Mouse (Mus musculus): ENCODE results near the gene Slc16a11. TPM values are rescaled to one million over a fixed set of nuclear protein-coding genes. Genes with fewer than 3 reads are reported as not detected.

Gene Slc16a11
- total RNA-seq, 2 experiments from 2014 or later, result 0.71 to 2.9 TPM

DNA sequence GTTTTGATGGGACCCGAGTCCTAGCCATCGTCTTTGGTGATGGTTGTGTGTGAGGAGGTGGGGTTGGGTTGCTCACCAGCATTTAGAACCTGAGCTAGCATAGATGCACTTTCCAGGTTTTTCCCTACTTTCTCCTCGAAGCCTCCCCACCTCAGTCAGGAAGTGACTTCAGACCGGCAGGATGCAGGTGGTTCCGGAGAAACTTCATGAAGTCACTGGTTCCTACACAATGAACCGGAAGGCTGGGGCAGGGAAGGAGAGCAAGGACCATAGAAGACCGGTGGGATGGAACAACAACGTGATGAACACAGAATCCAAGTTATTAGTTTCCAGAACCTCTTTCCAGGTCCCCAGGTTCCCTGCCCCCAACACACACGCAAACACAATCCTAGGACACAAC is 11.2 kb downstream of the Slc16a11 start:
- no peak for DNase-seq (ENCODE audit: low spot score in 2 of 2)

DNA sequence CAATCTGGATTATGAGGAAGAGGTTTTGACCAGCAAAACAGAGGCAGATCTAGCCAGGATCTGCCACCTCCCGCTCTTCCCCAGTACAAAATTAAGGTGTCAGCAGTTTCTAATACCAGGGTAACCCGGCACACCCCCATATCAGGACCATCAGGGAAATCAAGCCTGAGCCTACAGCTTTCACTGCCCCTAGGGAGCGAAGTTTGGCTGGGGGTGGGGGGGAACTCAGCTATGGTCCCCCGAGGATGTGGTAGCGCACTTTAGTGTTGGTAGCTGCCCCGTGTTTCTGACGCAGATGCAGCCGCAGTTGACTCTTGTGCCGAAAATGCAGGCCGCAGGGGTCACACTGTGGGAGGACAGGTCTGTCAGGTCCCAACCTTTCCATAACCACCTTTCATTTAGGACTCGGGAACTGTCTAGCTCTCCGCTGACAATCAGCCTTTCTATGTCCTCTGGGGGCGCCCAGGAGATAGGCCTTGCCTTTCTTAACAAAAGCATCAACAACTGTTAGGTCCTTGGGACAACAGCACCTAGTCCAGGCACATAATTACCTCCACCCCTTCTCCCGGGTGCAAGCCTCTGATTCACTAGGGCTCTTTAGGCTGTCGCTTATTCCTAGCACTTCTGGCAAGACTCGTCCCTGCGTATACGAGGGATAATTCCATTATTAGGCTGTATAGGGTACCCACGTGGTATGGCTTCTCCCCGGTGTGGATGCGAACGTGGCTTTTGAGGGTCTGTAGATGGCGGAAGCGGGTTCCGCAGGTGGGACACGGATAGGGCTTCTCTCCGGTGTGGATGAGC is 13.4 kb downstream of the Slc16a11 start:
- no peak for DNase-seq (ENCODE audit: low spot score in 2 of 2)

DNA sequence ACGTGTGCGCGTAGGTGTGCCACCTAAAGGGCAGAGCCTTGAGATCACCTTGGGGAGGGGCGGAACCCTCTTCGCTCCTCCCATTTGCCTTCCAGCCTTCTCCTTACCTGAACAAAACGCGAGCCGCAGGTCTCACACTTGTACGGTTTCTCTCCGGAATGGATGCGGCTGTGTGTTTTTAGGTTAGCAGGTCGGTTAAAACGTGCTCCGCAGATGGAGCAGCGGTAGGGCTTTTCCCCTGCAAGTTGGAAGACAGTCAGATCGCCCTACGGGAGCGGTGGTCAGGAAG is 14.0 kb downstream of the Slc16a11 start:
- DNase-seq (ENCODE audit: low spot score in 2 of 2), result no peak

DNA sequence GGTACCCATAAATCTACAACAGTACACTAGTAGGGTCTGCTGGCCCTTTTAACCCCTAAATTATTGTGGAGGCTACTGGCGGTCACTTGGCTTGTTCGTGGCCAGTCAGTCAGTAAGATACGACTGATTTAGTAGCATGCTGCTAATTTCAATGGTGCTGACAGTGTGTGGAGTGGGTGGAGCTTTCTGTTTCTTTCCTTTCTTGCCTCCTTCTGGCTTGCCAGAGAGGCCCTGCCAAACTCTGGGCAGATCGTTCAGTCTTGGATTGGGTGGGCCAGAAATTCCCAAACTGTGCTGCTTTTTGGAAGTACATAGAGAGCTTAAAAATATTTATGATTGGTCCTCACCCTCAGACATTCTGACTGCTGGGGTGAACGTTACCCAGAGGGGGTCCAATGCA is 14.6 kb downstream of the Slc16a11 start:
- DNase-seq (ENCODE audit: low spot score in 2 of 2), result no peak

DNA sequence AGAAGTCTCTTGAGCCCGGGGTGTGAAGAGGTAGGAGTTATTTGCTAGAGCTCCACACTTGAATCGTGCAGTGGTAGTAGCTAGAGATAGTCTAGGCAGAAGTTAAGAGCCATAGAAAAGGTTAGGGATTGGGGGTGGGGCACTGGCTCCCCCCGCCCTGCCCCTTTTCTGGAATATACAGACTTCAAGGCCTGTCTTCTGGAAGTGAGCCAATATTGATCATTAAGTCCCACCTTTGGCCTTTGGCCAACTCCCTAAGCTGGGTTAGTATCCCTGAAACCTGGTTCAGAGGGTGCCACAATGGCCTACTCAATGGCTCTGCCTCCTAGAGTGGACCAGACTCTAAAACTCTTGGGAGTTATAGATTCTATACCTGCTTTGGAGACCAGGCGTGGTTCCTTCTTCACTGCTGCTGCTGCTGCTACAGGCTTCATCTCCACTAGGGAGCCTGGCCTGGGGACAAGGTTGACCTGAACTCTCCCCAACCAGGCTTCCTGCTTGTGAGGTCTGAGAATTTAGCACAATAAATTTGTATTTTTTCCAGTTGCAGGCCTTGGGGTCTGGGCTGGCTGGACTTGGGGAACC is 15.2 kb downstream of the Slc16a11 start:
- no peak for DNase-seq (ENCODE audit: low spot score in 2 of 2)

DNA sequence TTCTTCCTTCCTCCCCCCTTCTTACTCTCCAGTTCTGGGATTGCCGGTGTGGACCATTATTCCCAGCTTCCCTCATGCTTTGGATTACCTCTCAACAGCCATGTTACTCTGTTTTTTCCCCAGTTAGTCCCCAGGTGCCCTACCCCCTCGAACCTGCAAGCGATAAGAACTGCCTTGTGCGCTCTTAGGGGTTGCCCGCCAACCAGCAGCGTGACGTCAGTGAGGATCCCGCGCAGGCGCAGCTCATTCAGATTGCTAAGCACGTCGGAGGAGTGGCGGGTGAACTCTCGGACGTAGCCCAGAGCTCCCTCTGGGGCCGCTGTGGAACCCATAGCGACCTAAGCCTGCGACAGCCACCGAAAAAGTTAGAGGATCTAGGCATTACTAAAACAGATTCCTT is 16.3 kb downstream of the Slc16a11 start:
- peak; percentile 55 to 59 for DNase-seq (ENCODE audit: low spot score in 2 of 2)

DNA sequence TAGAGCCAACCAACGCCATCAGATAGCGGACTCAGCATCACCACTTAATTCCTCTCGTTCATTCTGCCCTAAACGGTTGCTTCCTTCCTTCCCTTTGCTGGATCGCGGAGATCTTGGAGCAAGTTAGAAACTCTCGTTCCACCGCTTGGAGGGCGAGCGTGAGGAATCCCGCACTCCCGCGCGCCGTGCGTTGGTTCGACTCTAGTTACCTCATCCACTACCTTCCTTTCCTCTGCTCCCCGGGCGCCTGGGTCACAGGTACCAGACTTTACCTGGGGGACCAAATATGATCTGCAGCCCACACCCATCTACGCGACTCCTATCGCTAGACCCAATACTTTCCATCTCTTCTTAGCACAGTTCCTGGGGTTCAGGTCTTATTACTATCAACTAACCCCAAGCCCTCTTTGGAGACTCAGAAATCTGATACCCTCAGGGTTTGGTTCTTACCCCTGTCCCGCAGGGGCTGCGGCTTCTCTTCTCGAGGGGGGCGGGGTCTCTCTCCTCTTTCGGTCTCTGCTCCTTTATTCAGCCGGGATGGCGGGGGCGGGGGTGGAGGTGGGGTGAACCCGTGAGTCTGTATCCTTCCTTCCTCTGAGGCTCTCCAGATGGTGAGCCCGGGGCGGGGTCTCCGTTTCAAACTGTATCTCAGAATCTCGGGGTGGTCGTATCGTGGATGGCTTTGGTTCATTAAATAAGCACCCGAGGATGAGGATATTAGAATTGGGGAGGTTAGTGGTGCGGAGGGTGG is 16.9 kb downstream of the Slc16a11 start, which contains the start of gene Bcl6b:
Bcl6b (minus strand) TSS at position 539 of the 751 bp plus-strand sequence.
- no peak for DNase-seq (ENCODE audit: low spot score in 2 of 2)

DNA sequence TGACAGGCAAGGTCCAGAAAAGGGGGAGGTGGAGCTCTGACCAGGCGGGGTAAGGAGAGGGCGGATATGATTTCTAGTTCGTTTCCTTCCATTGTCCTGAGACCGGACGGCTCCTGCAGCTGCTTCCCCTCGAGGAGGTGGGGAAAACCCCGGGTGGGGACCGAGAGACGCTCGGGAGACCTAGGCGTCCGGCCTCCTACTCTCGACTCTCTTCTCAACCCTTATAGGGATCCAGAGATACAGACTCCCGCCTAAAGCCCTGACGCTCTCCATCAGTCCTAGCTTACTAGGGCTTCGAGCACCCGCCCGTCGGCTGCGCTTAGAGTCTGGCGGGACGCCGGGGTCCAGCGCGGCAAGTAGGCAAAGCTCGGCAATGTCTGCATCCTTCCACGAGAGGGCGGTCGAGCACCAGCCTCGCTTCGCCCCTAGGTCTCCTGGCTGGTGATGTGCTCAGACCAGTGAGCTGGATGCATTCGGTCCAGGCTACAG is 17.7 kb downstream of the Slc16a11 start:
- peak; percentile 64 for DNase-seq (ENCODE audit: low spot score in 2 of 2)

DNA sequence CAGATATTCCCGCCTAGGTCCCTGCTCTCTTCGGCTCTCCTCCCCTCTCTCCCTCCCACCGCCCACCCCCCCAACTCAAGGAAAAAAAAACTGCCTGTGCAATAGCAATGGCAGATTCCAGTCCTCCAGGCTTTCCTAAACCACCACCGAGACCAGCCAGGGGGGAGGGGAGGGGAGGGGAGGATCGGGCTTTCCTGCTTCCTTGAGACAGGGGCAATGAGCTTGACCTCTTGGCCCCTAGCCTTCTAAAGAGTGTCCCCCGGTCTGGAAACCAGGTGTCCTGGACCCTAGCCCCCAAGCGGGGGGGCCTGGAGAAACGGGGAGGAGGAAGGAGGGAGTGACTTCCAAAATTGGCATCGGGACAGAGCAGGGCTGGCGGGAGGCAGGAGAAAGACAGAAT is 20.0 kb downstream of the Slc16a11 start:
- DNase-seq (ENCODE audit: low spot score in 2 of 2), result peak in 1 of 2 experiments; percentile 50

DNA sequence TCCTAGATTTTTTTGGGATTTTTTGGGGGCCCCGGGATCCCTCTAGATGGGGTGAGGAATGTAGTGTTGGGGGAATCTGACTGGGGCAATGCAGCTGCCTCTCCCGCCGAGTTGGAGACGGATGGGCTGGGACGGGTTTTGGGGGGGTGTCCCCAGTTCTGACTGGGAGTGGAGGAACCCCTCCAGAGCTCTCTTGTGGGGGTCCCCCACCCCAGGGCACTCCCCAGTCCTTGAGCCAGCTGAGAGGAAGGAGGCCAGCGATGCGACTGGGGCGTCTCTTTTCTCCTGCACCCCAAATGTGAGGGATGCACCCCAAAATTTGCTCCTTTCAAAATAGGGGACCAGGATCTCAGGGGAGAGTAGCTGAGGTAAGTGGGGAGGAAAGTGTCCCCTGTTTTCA is 20.5 kb downstream of the Slc16a11 start:
- DNase-seq (ENCODE audit: low spot score in 2 of 2), result no peak

DNA sequence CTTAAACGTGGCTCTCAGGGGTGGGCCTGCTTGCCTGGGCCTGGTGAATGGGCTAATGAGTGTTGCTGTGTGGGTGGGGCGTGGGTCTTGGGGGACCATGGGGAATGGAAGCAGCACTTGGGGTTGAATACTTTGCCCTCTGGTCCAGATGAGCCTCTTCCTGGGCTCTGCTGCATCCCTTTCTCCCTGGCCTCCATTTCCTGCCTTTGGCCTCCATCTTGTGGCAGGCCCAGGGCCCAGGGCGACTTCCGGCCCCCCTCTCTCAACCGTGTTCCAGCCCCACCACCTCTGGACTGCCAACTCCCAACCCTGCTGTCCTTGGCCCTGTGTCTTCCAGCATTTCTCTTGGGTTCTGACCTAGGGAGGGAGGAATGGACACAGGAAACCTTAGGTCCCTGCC is 21.5 kb downstream of the Slc16a11 start:
- no peak for DNase-seq (ENCODE audit: low spot score in 2 of 2)

DNA sequence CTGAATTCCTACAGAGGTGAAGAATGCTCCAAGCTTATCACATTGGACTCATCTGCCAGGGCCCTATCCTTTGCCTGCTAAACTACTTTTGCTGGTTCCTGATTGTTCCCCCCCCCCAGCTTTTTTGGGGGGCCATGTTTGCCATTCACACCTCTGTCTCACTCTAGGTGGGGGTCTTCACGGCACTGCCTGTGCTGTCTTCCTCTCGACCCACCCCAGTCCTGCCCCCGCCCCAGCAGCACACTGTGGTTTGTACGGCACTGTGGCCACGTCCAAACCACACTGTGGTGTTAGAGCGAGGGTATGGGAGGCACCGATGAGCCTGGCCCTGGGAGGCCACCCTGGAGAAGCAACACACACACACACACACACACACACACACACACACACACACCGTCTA is 21.9 kb downstream of the Slc16a11 start:
- DNase-seq (ENCODE audit: low spot score in 2 of 2), result no peak

DNA sequence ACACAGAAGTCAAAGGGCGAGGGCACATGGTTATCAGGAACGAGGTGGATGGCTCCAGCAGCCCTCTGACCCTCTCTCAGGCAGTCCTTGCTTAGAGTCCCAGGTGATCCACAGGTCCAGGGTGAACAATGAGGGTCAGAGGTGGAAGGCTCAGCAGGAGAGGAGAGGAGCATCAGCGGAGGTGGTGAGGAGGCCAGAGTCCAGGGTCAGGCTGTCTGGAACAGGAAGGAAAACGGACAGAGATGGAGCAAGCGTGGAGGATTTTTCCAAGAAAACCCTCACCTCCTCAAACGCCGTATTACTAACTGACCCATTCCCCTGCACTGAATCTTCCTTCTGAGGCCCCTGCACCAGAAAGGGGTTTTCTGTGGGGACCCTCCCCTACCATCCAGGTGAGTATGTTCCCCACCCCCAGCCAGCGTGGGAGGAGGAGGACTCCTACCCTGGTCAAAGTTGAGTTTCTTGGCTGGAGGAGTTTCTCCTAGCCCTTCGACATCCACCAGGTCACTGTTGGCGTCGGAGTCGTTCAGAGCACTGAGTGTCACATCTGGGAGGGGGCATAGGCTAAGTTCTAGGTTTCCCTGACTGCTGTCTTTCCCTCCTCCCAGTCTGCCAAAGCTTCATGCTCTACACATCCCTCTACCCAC is 22.8 kb downstream of the Slc16a11 start:
- no peak for DNase-seq (ENCODE audit: low spot score in 2 of 2)

DNA sequence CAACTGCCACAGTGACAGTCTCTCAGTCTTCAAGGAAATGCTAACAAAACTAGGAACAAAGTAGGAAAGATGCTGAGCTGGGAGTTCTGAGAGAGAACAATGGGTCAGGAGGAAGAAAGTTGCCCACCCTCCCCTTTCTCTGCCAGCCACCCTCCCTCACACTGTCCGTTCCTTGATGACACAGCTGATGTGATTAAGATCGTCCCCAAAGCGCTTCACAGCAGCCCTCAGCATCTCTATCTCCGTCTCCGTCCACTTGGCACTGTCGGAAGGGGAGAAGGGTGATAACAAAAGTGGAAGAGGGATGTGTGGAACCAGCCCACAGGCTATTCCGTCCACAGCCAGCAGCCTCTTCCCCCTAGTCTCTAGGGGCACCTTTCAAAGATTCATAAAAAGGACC is 24.2 kb downstream of the Slc16a11 start:
- DNase-seq (ENCODE audit: low spot score in 2 of 2), result no peak

DNA sequence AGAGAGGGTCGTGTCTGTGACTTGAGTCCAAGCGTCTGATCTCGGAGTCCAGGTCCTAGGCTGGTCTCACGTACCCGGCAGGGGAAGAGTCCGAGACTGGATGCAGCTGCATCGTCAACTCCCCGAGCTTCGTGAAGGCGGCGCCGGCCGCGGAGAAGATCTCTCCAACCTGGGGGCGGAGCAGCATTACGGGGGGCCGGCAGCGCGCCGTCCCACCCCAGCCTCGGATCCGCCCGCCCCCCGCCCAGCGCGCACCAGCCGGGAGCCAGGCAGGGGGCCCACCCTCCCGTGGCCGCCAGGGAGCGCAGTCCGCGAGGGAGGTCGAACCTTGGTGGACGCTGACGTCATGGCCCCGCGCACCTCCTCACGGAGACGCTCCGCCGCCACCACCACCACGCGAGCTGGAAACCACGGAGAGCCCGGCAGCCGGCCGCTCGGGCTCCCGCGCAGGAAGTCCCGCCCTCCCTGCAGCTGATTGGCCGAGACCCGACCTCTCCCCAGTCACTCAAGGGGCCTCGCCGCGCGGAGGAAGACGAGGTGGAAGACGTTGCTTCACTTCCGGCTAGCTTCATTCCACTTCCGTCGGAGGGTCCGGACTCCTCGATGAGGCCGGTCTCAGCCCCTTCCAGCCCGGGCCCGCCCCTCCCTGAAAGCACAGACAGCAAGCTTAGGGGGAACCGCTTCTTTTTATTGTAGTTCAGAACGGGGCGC is 25.1 kb downstream of the Slc16a11 start, which contains the start of gene 0610010K14Rik:
0610010K14Rik (minus strand) TSS at position 458 of the 711 bp plus-strand sequence.
- DNase-seq (ENCODE audit: low spot score in 2 of 2), result peak; percentile 95 to 96

DNA sequence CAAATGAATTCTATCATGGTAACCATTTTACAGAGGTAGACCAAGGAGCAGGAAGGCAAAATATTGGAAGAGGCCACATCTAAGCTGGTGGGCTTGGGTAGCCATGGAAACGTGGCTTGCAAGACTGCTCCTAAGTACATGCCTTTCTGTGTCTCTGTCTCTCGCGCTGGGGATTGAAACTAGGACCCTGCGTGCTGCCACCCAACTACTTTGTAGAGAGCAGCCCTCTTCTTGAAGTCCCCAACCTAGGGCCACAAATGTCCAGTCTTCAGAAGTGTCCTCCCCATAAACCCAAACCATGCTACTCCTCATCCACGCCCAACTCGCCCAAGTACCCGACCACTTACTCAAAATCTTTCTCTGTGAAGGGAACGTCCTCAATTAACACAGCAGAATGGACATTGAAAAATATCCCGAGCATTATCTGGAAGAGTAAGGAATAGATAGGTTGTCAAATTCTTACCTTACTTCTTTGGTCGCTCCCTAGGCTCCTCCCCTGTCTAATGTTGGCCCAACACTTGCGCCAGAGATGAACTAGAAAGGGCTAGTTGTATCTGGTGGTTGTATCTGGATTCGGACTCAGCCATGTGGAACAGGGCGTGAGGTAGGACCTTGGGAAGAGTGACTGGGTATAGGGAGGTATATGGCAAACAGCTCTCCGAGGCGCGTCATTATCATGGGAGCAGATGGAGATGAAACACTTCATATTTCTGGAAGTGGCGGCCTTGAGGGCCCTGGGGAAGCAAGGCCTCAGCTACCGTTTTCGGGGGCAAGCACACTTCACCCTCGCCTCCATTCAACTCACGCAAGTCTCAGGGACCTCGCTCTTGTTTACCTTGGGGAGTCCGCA is 26.3 kb downstream of the Slc16a11 start:
- no peak for DNase-seq (ENCODE audit: low spot score in 2 of 2)

DNA sequence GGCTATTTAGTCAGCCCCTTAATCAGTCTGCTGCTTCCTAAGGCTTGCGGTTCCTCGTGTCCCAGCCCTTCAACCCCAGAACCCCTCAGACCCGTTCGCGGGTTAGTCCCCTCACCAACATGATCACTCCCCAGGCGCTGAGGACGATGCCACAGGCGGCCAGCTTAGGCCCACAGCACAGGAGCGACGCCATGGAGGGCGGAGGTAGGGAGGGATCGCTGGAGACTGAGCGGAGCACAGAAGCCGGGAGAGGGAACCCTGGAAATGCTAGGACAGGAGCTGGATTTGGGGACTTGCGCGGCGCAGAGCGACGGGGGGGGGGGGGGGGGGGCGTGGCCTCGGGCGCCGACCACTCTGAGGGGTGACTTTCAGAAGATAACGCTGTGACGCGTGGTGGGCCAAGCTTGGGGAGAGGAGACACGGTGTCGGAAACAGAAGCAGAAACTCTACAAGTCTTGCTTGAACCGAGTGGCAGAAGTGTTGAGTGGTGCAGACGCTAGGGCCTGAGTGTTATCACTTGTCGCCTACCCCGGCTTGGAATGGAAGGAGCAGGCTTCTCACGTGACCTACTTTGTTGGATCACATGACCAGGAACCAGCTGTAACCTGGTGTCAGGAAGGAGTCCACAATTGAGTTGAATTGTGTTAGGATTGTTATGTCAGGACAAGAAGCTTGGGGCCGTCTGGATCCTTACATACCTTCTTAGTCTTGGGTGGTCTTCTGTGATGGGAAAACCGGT is 27.2 kb downstream of the Slc16a11 start, which contains the start of the genes Gm21988 and Rnasek:
Gm21988 (minus strand) TSS at position 290 of the 739 bp plus-strand sequence.
Rnasek (minus strand) TSS at position 302 of the 739 bp plus-strand sequence.
- DNase-seq (ENCODE audit: low spot score in 2 of 2), result peak; percentile 51 to 60

DNA sequence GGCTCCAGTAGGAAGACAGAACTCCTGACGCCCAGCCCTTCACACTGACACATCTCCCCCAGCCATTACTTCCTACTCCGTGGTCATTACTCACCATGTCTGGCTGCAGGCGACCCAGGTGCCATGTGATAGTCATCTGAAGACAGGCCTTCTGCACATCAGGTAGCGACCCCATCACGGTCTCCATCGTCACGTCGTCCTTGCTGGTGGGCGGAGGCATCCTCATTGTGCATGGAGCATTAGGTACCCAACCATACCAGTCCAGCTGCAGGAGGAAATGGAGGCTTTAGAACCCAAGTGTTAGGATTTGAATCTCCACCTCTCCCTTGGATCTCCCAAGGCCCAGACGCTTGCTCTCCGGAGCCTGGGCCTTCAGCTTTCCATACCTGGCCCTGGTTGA is 30.0 kb downstream of the Slc16a11 start:
- DNase-seq (ENCODE audit: low spot score in 2 of 2), result no peak
